Mouse (Mus musculus) midbrain, postnatal 0 days (tissue): Measurements from ENCODE around the gene Npsr1. TPM values are rescaled to one million over a fixed set of nuclear protein-coding genes. Genes with fewer than 3 reads are reported as not detected.

Source experiments
- ATAC-seq: fragments of 200-750 bp; cut with Nextera tagmentation; 2 replicates; pipeline ENCODE4 v1.8.0; 2017; ENCODE audit warnings: moderate number of reproducible peaks, mild to moderate bottlenecking, moderate TSS enrichment, moderate library complexity; ENCODE audit not compliant: low FRiP score
- DNase-seq: peaks from one replicate; pipeline ENCODE4 v3.0.0-alpha.2; 2015; ENCODE audit warnings: low spot score
- H3K27ac ChIP-seq: fragments of 300-500 bp; sonication (generic); 2 replicates; pipeline ENCODE4 v1.5.1; 2014; ENCODE audit warnings: low read depth, mild to moderate bottlenecking, low read length, mixed read lengths
- H3K27me3 ChIP-seq: fragments of 300-500 bp; sonication (generic); 2 replicates; pipeline ENCODE4 v1.6.1; 2014; ENCODE audit warnings: low read length, control low read depth, mixed read lengths; ENCODE audit not compliant: insufficient read depth
- H3K36me3 ChIP-seq: fragments of 300-500 bp; sonication (generic); 2 replicates; pipeline ENCODE4 v1.6.1; 2014; ENCODE audit warnings: low read length, control low read depth, mixed read lengths; ENCODE audit not compliant: insufficient read depth
- H3K4me1 ChIP-seq: fragments of 300-500 bp; sonication (generic); 2 replicates; pipeline ENCODE4 v1.6.1; 2014; ENCODE audit warnings: mild to moderate bottlenecking, control low read depth, antibody characterized with exemption, low read length, mixed read lengths; ENCODE audit not compliant: insufficient read depth
- H3K4me2 ChIP-seq: fragments of 300-500 bp; sonication (generic); 2 replicates; pipeline ENCODE4 v1.6.1; 2014; ENCODE audit warnings: low read depth, mild to moderate bottlenecking, low read length, mixed read lengths; ENCODE audit not compliant: poor library complexity, severe bottlenecking
- H3K4me3 ChIP-seq: fragments of 300-500 bp; sonication (generic); 2 replicates; pipeline ENCODE4 v1.5.1; 2014; ENCODE audit warnings: low read depth, mild to moderate bottlenecking, low read length, moderate library complexity
- H3K9ac ChIP-seq: fragments of 300-500 bp; sonication (generic); replicated peaks from 2 replicates; pipeline ENCODE4 v1.6.1; 2014; ENCODE audit warnings: mild to moderate bottlenecking, low read length, moderate library complexity, mixed read lengths; ENCODE audit not compliant: poor library complexity, severe bottlenecking
- H3K9me3 ChIP-seq: fragments of 300-500 bp; sonication (generic); 2 replicates; pipeline ENCODE4 v1.6.1; 2016; ENCODE audit warnings: low read length, control low read depth
- CTCF ChIP-seq: IDR thresholded peaks from 2 replicates; pipeline ENCODE4 v1.5.1; 2016; ENCODE audit warnings: antibody characterized with exemption, mild to moderate bottlenecking
- WGBS: fragments of 180-500 bp; shearing (Covaris S2); extraction: QIAGEN DNeasy Blood & Tissue Kit; methylation state at CpG from one replicate; pipeline ENCODE4 v1.1.7; 2014; 5-methylcytosine and 5-hydroxymethylcytosine counted together
- polyA plus RNA-seq: library from polyadenylated mRNA; unstranded; fragments of >200 nt; fragmentation: Nextera tagmentation; extraction: Ambion mirVana; gene quantifications from 2 replicates; pipeline ENCODE4 v1.2.1, GENCODE M21; 2015
- total RNA-seq: library from RNA; depleted of rRNA; stranded (reverse); fragments of >200 nt; gene quantifications from 2 replicates; pipeline ENCODE4 v1.2.3, GENCODE M21; 2014

Gene Npsr1
- total and polyA plus RNA-seq, 2 experiments from 2014 or later, result 1.0 to 1.4 TPM

DNA sequence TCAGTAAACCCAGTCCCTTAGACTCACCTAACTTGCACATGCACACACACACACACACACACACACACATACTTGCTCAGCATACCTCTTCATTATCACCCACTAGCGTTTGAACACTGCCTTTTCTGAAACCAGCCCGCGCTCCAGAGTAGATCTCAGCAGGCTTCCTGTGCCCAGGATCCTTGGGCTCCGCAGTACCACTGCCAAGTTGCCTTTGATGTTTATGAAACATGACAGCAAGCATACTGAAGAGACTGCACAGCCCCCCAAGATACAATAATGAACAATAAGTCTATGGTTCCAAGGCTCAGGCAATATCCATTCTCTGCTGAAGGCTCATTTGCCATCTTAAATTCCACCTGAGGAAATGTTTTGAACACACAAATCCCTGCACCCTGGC is 1.8 kb downstream of the Npsr1 start:
- DNase-seq (peak; percentile 56), ATAC-seq (no peak)
- Histone ChIP-seq H3K27ac (no peak overlapping the region), H3K4me2 (no peak overlapping the region), H3K9me3 (no peaks in the 10 kb centered on the region), H3K36me3 (no peaks in the 10 kb centered on the region), H3K4me1 (no peaks in the 10 kb centered on the region), H3K9ac (no peak overlapping the region), H3K27me3 (no peaks in the 10 kb centered on the region), H3K4me3 (no peak overlapping the region)
- no peak for TF ChIP-seq CTCF
- WGBS, result 48% methylated on average over 4 of the region's 4 CpGs

DNA sequence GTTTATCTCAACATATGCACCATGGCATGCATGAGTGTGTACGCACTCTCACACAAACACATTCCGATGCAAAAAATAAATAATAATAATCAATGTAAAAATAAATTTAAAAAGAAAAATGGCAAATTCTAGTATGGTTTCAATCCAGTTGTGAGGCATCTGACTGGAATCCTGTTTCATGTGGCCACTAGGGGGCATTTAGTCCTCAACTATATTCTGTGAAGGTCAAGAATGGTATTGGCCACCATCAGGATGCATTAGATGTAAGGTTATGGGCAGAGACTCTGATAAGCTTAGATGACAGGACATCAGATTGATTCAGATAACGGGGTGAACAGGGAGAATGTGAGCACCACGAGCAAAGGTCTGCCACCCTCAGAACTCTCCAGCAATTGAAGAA is 21.6 kb downstream of the Npsr1 start:
- H3K27ac ChIP-seq, result no peak overlapping the region
- DNase-seq (peak; percentile 71), ATAC-seq (no peak)
- H3K4me2 ChIP-seq, result no peak overlapping the region
- H3K27me3 ChIP-seq, result no peaks in the 10 kb centered on the region
- no peak overlapping the region for H3K9ac ChIP-seq
- H3K36me3 ChIP-seq, result no peaks in the 10 kb centered on the region
- 55% methylated on average over 4 of the region's 4 CpGs for WGBS
- no peak overlapping the region for H3K4me3 ChIP-seq
- no peaks in the 10 kb centered on the region for H3K4me1 ChIP-seq
- no peaks in the 10 kb centered on the region for H3K9me3 ChIP-seq
- TF ChIP-seq CTCF, result peak; percentile 72

DNA sequence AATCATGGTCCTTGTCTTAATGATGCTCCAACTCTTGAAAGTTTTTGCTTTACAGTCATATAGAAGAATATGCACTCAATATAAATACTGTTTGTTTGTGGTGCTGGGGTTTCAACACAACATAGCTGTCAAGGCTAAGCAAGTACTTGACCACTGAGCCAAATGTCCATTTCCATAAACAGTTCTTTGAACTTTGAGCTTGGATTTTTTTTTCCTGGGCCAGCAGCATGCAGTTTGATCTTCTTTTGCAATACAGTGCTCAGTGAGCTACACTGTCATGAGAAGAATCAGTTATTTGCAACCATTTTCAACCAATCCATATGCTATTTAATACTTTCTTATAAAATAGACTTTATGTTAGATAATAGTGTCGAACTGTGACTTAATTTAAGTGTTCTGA is 35.3 kb downstream of the Npsr1 start:
- Histone ChIP-seq H3K27me3 (no peaks in the 10 kb centered on the region), H3K4me1 (no peaks in the 10 kb centered on the region), H3K9me3 (no peaks in the 10 kb centered on the region), H3K4me3 (no peak overlapping the region), H3K36me3 (no peaks in the 10 kb centered on the region), H3K4me2 (no peak overlapping the region), H3K27ac (no peak overlapping the region), H3K9ac (no peak overlapping the region)
- TF ChIP-seq CTCF, result no peak
- no peak for DNase-seq
- 88% methylated on average over 1 of the region's 1 CpGs for WGBS
- no peak for ATAC-seq

DNA sequence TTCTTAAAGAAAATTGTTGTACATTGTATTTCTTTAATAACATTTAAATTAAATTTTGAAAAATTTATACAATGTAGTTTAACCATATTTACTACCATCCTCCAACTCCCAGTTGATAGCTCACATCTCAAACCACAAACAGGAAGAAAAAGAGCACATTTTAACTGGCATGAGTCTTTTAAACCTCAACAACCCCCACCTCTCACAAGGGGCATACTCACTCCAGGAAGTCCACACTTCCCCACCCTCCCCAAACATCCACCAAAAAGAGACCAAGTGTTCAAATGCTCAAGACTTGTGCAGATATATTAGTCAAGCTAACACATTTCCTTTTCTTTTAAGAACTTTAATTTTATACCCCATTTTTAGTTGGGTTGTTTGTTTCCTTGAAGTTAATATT is 38.6 kb downstream of the Npsr1 start:
- Histone ChIP-seq H3K27me3 (no peaks in the 10 kb centered on the region), H3K4me1 (no peaks in the 10 kb centered on the region), H3K36me3 (no peaks in the 10 kb centered on the region), H3K27ac (no peak overlapping the region), H3K4me3 (no peak overlapping the region), H3K4me2 (no peak overlapping the region), H3K9ac (no peak overlapping the region), H3K9me3 (no peaks in the 10 kb centered on the region)
- DNase-seq (no peak), ATAC-seq (no peak)
- no peak for TF ChIP-seq CTCF

DNA sequence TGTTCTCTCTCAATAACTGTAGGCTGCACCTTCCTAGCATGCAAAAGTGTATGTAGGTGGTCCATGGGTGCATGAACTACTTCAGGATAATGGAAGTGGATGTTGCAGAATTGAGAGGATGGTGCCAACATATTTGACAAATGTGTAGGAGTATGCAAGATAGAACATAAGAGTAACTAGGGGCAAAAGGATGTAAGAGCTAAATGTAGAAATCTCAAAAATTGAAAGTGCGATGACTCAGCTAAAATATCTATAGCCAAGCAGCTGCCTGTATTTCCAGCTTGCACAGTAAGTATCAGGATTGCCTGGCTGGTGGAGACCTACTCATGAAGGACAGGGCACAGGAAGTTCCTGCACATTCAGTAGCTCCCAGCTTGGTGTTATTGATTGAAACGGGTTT is 46.5 kb downstream of the Npsr1 start:
- no peak for ATAC-seq
- Histone ChIP-seq H3K4me2 (no peak overlapping the region), H3K4me1 (no peaks in the 10 kb centered on the region), H3K36me3 (no peaks in the 10 kb centered on the region), H3K9ac (no peak overlapping the region), H3K4me3 (no peak overlapping the region), H3K9me3 (no peaks in the 10 kb centered on the region), H3K27me3 (no peaks in the 10 kb centered on the region), H3K27ac (no peak overlapping the region)
- no peak for DNase-seq
- TF ChIP-seq CTCF, result no peak
- WGBS, result 96% methylated on average over 2 of the region's 2 CpGs

DNA sequence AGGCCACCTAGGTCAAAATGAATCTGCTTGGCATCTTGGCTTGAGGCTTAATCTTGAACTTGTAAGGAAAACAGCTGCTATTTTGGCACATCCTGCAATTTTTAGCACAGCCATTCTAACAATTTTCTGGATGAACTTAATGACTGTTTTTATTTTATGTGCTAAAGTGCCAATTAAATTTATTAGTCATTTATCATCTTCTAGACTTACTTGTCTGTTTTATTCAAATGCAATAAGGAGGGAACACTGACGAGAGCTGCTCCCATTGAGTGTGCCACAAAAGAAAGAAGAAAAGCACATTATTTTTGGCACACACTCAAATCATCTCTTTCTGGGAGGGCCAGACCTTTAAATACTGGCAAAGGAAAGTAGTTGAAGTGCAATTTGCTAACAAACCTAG is 59.4 kb downstream of the Npsr1 start:
- ATAC-seq, result no peak
- no peaks in the 10 kb centered on the region for H3K27me3 ChIP-seq
- H3K4me1 ChIP-seq, result no peaks in the 10 kb centered on the region
- H3K4me2 ChIP-seq, result no peak overlapping the region
- no peaks in the 10 kb centered on the region for H3K9me3 ChIP-seq
- no peak overlapping the region for H3K27ac ChIP-seq
- DNase-seq, result peak; percentile 21
- no peak overlapping the region for H3K4me3 ChIP-seq
- WGBS, result 39% methylated on average over 1 of the region's 1 CpGs
- H3K36me3 ChIP-seq, result no peaks in the 10 kb centered on the region
- TF ChIP-seq CTCF, result no peak
- H3K9ac ChIP-seq, result no peak overlapping the region

DNA sequence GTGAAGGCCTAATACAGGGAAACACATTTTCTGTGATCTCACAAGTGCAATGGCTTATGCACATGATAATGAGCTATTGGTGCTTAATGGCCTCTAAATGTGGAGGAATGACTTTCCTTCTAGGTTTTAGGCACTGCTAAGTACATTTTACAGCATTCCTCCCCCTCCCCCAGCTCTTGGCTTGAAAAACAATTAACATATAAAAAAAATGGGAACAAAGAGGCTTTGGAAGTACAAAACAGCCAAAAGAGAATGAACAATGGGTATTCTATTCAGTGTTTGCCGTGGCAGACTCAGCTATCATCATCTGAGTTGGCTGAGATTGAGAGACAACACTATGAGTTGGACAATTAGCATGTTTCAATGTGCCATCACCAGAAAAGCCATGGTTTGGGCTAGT is 62.6 kb downstream of the Npsr1 start:
- Histone ChIP-seq H3K4me1 (no peaks in the 10 kb centered on the region), H3K9me3 (no peaks in the 10 kb centered on the region), H3K4me2 (no peak overlapping the region), H3K36me3 (no peaks in the 10 kb centered on the region), H3K4me3 (no peak overlapping the region), H3K27me3 (no peaks in the 10 kb centered on the region), H3K27ac (no peak overlapping the region), H3K9ac (no peak overlapping the region)
- TF ChIP-seq CTCF, result no peak
- DNase-seq (no peak), ATAC-seq (no peak)
- WGBS, result 17% methylated on average over 1 of the region's 1 CpGs
